Mouse (Mus musculus) forebrain, embryonic 15.5 days (tissue): ENCODE measurements around the gene Ifna12. TPM values are rescaled to one million over a fixed set of nuclear protein-coding genes. Genes with fewer than 3 reads are reported as not detected.
"Not testable (repeated sequence)": the region's sequence is repeated elsewhere in the genome, so short reads cannot be mapped to it uniquely, and the experiment has no call there.

Experiments used
- ATAC-seq: fragments of 200-750 bp; cut with Nextera tagmentation; replicated peaks from 2 replicates; pipeline ENCODE4 v1.8.0; 2017; ENCODE audit warnings: mild to moderate bottlenecking, moderate TSS enrichment, moderate library complexity
- H3K27ac ChIP-seq: fragments of 300-500 bp; sonication (generic); replicated peaks from 2 replicates; pipeline ENCODE4 v1.5.1; 2015; ENCODE audit warnings: mild to moderate bottlenecking, inconsistent platforms
- H3K27me3 ChIP-seq: fragments of 300-500 bp; sonication (generic); 2 replicates; pipeline ENCODE4 v1.6.1; 2015; ENCODE audit warnings: inconsistent platforms
- H3K36me3 ChIP-seq: fragments of 300-500 bp; sonication (generic); 2 replicates; pipeline ENCODE4 v1.6.1; 2015; ENCODE audit warnings: mild to moderate bottlenecking, inconsistent platforms
- H3K4me1 ChIP-seq: fragments of 300-500 bp; sonication (generic); 2 replicates; pipeline ENCODE4 v1.6.1; 2015; ENCODE audit warnings: inconsistent platforms
- H3K4me2 ChIP-seq: fragments of 300-500 bp; sonication (generic); replicated peaks from 2 replicates; pipeline ENCODE4 v1.6.1; 2015; ENCODE audit warnings: mild to moderate bottlenecking, inconsistent platforms
- H3K4me3 ChIP-seq: fragments of 300-500 bp; sonication (generic); 2 replicates; pipeline ENCODE4 v1.5.1; 2015; ENCODE audit warnings: mild to moderate bottlenecking, inconsistent platforms
- H3K9ac ChIP-seq: fragments of 300-500 bp; sonication (generic); replicated peaks from 2 replicates; pipeline ENCODE4 v1.6.1; 2015; ENCODE audit warnings: mild to moderate bottlenecking, inconsistent platforms
- H3K9me3 ChIP-seq: fragments of 300-500 bp; sonication (generic); 2 replicates; pipeline ENCODE4 v1.6.1; 2016; ENCODE audit warnings: inconsistent platforms
- WGBS: fragments of 180-500 bp; shearing (Covaris S2); methylation state at CpG from one replicate; pipeline ENCODE4 v1.1.7; 2015; ENCODE audit warnings: mixed read lengths; 5-methylcytosine and 5-hydroxymethylcytosine counted together
- polyA plus RNA-seq: library from polyadenylated mRNA; unstranded; fragments of >200 nt; fragmentation: Nextera tagmentation; extraction: Ambion mirVana; gene quantifications from 2 replicates; pipeline ENCODE4 v1.2.1, GENCODE M21; 2015

Gene Ifna12
- not detected in 2 replicates for polyA plus RNA-seq

- no peaks in the 10 kb centered on the region for H3K9me3 ChIP-seq
- H3K27me3 ChIP-seq, result no peaks in the 10 kb centered on the region
- no peak within 1 kb of the TSS for H3K27ac ChIP-seq
- H3K4me3 ChIP-seq, result no peak within 1 kb of the TSS
- H3K4me1 ChIP-seq, result no peaks in the 10 kb centered on the region
- H3K9ac ChIP-seq, result no peak within 1 kb of the TSS
- no peak within 1 kb of the TSS for H3K4me2 ChIP-seq
- no peak for ATAC-seq
- H3K36me3 ChIP-seq, result no peaks in the 10 kb centered on the region
Measured at GRCm38 (mm10) chr4:88603276-88603675, at the start of gene Ifna12. Gene Ifna12, minus strand, starts transcription at chr4:88603376.

- 44% methylated on average over 2 of the region's 2 CpGs for WGBS
- Histone ChIP-seq H3K9me3 (no peaks in the 10 kb centered on the region), H3K36me3 (no peaks in the 10 kb centered on the region), H3K27me3 (no peaks in the 10 kb centered on the region), H3K9ac (no peak within 1 kb of the TSS), H3K4me2 (no peak within 1 kb of the TSS), H3K27ac (no peak within 1 kb of the TSS), H3K4me1 (no peaks in the 10 kb centered on the region), H3K4me3 (no peak within 1 kb of the TSS)
- ATAC-seq, result no peak
Measured at GRCm38 (mm10) chr4:88644359-88644758, 41.2 kb upstream of the Ifna12 start, which contains the start of gene Ifna13. Gene Ifna13, minus strand, starts transcription at chr4:88644459.

GRCm38 (mm10) chr4:88642526-88642925 is 39.4 kb upstream of the Ifna12 start:
- no peak for ATAC-seq
- no peak overlapping the region for H3K27ac ChIP-seq
- no peaks in the 10 kb centered on the region for H3K9me3 ChIP-seq
- no peaks in the 10 kb centered on the region for H3K36me3 ChIP-seq
- H3K9ac ChIP-seq, result no peak overlapping the region
- H3K27me3 ChIP-seq, result no peaks in the 10 kb centered on the region
- no peaks in the 10 kb centered on the region for H3K4me1 ChIP-seq
- H3K4me3 ChIP-seq, result no peak overlapping the region
- H3K4me2 ChIP-seq, result no peak overlapping the region
- 27% methylated on average over 2 of the region's 2 CpGs for WGBS

GRCm38 (mm10) chr4:88641077-88641831 is 38.1 kb upstream of the Ifna12 start:
- H3K4me2 ChIP-seq, result peak overlapping the region; percentile 17; the same call in 1 of the 2 replicates
- H3K27me3 ChIP-seq, result no peaks in the 10 kb centered on the region
- no peak overlapping the region for H3K27ac ChIP-seq
- 8% methylated on average over 11 of the region's 11 CpGs for WGBS
- H3K4me3 ChIP-seq, result peak overlapping the region; percentile 18
- no peaks in the 10 kb centered on the region for H3K4me1 ChIP-seq
- peak; percentile 98 for ATAC-seq
- H3K9me3 ChIP-seq, result no peaks in the 10 kb centered on the region
- H3K36me3 ChIP-seq, result no peaks in the 10 kb centered on the region
- H3K9ac ChIP-seq, result no peak overlapping the region

- Histone ChIP-seq H3K36me3 (no peaks in the 10 kb centered on the region), H3K9me3 (no peaks in the 10 kb centered on the region), H3K4me3 (peak overlapping the region; percentile 18), H3K9ac (no peak overlapping the region), H3K27ac (no peak overlapping the region), H3K4me2 (peak overlapping the region; percentile 17; the same call in 1 of the 2 replicates), H3K27me3 (no peaks in the 10 kb centered on the region), H3K4me1 (no peaks in the 10 kb centered on the region)
- peak; percentile 15; the same call in 1 of the 2 replicates for ATAC-seq
- 57% methylated on average over 8 of the region's 8 CpGs for WGBS
Measured at GRCm38 (mm10) chr4:88640704-88641076, 37.5 kb upstream of the Ifna12 start.

GRCm38 (mm10) chr4:88634311-88634710 is 31.1 kb upstream of the Ifna12 start, which contains the start of gene C87499:
Gene C87499, minus strand, starts transcription at chr4:88634411.
- no peak within 1 kb of the TSS for H3K4me3 ChIP-seq
- no peaks in the 10 kb centered on the region for H3K9me3 ChIP-seq
- no peak within 1 kb of the TSS for H3K27ac ChIP-seq
- 91% methylated on average over 4 of the region's 4 CpGs for WGBS
- ATAC-seq, result no peak
- no peak within 1 kb of the TSS for H3K9ac ChIP-seq
- H3K27me3 ChIP-seq, result no peaks in the 10 kb centered on the region
- no peak within 1 kb of the TSS for H3K4me2 ChIP-seq
- H3K4me1 ChIP-seq, result no peaks in the 10 kb centered on the region
- no peaks in the 10 kb centered on the region for H3K36me3 ChIP-seq

GRCm38 (mm10) chr4:88592285-88592684 is 10.9 kb downstream of the Ifna12 start, which contains the start of gene Ifna9:
Gene Ifna9, minus strand, starts transcription at chr4:88592385.
- WGBS, result 87% methylated on average over 1 of the region's 1 CpGs
- no peak for ATAC-seq

GRCm38 (mm10) chr4:88571698-88572097 is 31.5 kb downstream of the Ifna12 start, which contains the start of gene Ifna14:
Gene Ifna14, minus strand, starts transcription at chr4:88571798.
- Histone ChIP-seq H3K4me2 (no peak within 1 kb of the TSS), H3K9me3 (no peaks in the 10 kb centered on the region), H3K27me3 (no peaks in the 10 kb centered on the region), H3K4me1 (no peaks in the 10 kb centered on the region), H3K9ac (no peak within 1 kb of the TSS), H3K27ac (no peak within 1 kb of the TSS), H3K4me3 (no peak within 1 kb of the TSS), H3K36me3 (no peaks in the 10 kb centered on the region)
- WGBS, result 78% methylated on average over 1 of the region's 1 CpGs
- ATAC-seq, result no peak

More at GRCm38 (mm10) chr4:88592285-88592684, 10.9 kb downstream of the Ifna12 start, which contains the start of gene Ifna9:
- H3K9ac ChIP-seq, result no peak within 1 kb of the TSS
- H3K36me3 ChIP-seq, result no peaks in the 10 kb centered on the region
- H3K27me3 ChIP-seq, result no peaks in the 10 kb centered on the region
- H3K27ac ChIP-seq, result no peak within 1 kb of the TSS
- H3K4me3 ChIP-seq, result no peak within 1 kb of the TSS
- H3K4me2 ChIP-seq, result no peak within 1 kb of the TSS
- no peaks in the 10 kb centered on the region for H3K4me1 ChIP-seq
- no peaks in the 10 kb centered on the region for H3K9me3 ChIP-seq

- H3K27ac ChIP-seq, result no peak overlapping the region
- no peak for ATAC-seq
- no peak overlapping the region for H3K4me3 ChIP-seq
- H3K9ac ChIP-seq, result no peak overlapping the region
- H3K4me1 ChIP-seq, result no peaks in the 10 kb centered on the region
- no peaks in the 10 kb centered on the region for H3K9me3 ChIP-seq
- H3K4me2 ChIP-seq, result no peak overlapping the region
- 100% methylated on average over 1 of the region's 1 CpGs for WGBS
- no peaks in the 10 kb centered on the region for H3K27me3 ChIP-seq
- no peaks in the 10 kb centered on the region for H3K36me3 ChIP-seq
Measured at GRCm38 (mm10) chr4:88561791-88562190, 41.4 kb downstream of the Ifna12 start.

- H3K36me3 ChIP-seq, H3K27ac ChIP-seq, H3K4me3 ChIP-seq, H3K4me2 ChIP-seq, H3K27me3 ChIP-seq, H3K9me3 ChIP-seq, H3K4me1 ChIP-seq, ATAC-seq, H3K9ac ChIP-seq: not testable (repeated sequence)
Measured at GRCm38 (mm10) chr4:88558145-88558544, 45.0 kb downstream of the Ifna12 start, which contains the start of gene Ifna15. Gene Ifna15, minus strand, starts transcription at chr4:88558245.
